Mouse (Mus musculus) layer of hippocampus, postnatal 10 days (tissue): ENCODE results near the gene Relb. TPM values are rescaled to one million over a fixed set of nuclear protein-coding genes. Genes with fewer than 3 reads are reported as not detected.
"Not testable (repeated sequence)": the region's sequence is repeated elsewhere in the genome, so short reads cannot be mapped to it uniquely, and the experiment has no call there.

Experiments
- DNase-seq, 2 experiments: peaks; one replicate each; pipeline ENCODE4 v3.0.0; 2021; ENCODE audit warnings: low spot score in 2 of 2
- total RNA-seq, 2 experiments: library from RNA; stranded (reverse); gene quantifications; 2 replicates each; pipeline ENCODE4 v1.2.3; 2021

The Relb gene
- total RNA-seq, 2 experiments from 2014 or later = 9.2 to 10.8 TPM

DNA sequence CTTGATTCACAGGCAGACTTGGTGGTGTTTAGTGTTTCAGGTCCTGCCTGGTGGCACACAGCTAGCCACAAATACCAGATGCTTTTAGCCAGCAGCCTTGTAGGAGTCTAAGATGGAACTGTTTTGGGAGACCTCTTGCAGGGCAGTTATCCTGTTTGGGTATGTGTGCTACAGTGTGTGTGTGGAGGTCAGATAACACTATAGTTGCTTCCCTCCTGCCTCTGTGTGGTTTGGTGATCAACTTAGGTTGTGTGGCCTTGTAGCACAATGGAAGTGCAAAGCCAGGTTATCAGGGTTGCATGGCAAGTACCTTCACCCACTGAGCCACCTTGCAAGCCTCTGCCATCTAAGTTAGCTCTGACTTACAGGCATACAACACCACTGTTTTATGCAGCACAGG is 3.5 kb upstream of the Relb start:
- no peak for DNase-seq

DNA sequence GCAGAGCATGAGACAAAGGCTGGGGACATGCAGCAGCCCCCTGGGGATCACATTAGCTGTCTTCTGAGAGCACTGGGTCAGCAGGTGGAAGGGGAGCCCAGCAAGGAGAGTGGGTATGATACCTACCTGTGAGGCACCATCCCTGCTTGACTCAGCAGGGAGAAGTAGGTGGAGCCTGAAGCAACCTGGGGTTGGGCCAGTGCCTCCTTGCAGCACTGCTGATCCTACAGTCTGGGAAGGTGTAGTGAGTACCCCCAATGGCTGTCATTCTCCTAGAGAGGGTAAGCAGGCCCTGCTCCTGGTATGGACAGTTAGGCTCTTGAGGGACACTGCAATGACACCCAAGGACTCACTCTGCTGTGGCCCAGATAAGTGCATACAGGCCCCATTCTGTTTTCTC is 3.0 kb upstream of the Relb start:
- DNase-seq = no peak

DNA sequence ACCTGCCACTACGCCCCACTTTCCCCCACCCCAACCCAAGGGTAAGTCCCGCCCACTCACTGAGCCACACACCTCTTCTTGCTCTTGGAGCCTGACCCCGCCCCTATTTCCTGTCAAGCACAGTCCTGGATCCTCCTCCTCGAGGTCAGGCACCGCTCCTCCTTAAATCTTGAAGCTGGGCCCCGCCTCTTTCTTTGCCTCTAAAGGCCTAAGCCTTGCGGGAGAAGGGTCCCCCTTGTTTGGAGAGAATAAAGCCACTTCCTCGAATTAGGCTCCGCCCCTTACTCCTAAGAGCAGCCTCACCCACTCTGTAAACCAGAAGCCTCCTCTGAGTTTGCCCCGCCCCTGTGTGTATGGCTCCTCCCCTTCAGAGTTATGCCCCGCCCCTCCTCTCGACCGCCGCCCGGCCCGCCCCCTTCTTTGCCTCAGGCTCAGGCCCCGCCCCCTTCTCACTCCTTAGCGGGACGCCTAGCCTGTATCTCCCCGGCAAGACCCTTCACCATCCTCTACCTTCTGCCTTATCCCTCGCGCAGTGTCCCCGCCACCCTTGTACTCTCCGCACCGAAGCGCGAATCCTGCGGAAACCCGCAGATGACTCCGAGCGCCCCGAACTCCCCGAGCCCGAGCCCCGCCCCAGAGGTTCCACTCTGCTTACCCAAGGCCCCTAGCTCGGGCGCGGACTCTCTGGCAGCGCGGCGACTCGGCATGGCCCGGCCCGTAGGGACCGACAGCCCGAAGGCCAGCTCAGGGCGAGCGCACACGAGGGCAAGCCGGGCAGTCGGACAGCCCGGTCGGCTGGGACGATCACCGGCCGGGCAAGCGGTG is 490 bp downstream of the Relb start:
- peak; percentile 90 to 93 for DNase-seq

DNA sequence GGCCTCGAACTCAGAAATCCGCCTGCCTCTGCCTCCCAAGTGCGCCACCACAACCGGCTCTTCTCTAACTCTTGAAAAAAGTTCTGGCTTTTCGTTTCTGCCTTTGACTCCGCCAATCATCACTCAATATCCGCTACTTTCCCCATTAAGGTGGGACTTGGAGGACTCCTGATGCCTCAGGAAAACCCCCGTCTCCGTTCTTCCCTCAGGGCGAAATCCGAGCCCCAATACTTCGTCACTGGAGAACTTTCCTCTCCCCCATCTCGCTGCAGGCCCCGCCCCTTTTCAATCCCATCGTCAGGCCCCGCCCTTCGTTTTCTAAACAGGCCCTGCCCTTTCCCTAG is 1.1 kb downstream of the Relb start:
- DNase-seq = no peak

DNA sequence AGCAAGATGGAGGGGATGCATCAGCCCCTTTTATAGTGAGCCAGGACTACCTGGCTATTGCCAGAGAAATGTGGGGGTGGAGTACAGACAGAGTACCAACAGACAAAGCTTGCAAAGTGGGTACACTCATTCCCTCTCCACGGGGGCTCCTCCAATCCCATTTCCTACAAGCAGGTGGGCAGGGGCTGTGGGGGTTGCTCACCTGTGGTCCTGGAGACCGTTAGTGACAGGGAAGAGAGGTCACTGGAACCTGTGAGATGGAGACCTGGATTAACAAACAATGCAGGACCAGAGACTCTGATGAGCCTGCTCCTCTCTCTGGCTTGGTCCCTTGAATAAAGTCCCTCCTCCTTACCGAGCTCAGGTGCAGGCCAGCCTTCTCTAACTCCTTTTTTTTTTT is 1.5 kb downstream of the Relb start:
- no peak for DNase-seq

DNA sequence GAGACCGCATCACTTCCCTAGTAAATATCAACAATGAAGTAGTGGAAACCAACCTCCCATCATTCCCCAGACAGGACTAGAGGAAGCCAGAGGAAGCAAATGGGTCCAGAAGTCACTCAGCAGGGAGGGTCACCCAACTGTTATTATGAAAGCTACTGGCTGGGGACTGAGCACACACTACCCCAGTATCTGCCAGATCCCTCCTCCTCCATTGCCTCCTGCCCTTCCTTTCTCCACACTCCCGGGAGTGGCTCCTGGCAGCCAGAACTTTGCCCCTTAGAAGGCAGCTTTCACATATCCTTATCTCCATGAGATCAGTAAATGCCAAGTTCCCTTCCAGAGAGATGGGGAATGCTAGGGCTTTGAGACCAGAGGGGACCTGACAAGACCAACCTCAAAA is 5.8 kb downstream of the Relb start:
- DNase-seq = no peak

DNA sequence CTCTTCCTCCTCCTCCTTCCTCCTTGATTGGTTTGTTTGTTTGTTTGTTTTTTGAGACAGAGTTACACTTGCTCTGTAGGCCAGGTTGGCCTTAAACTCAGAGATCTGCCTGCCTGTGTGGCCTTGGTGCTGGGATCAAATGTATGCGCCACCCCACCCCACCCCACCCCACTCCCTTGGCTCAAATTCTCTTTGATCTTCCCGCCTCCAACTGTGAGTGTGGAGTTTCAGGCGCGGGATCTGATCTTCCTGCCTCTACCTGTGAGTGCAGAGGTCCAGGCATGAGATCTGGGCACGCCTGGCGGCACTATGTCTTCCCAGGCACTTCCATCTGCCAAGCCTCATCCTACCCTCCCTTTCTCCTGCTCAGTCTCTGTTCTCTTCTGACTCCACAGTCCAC is 7.0 kb downstream of the Relb start:
- no peak for DNase-seq

DNA sequence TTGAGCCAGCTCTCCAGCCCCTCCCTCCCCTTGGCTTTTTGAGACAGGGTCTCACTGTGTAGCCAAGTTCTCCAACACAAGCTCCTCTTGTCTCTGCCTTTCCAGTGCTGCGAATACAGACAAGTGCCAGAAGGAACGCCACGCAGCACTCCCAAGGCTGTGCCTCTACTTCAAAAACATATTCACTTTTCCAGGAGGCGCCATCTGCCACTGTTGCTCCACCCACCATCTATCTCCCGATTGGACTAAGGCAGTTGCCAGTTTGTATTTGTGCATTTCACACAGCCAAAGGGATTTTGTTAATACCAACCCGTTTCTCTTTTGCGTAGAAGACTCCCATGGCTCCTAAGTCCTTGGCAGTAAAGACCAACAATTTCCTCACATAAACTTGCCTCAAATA is 8.4 kb downstream of the Relb start:
- DNase-seq = peak; percentile 41 to 50

DNA sequence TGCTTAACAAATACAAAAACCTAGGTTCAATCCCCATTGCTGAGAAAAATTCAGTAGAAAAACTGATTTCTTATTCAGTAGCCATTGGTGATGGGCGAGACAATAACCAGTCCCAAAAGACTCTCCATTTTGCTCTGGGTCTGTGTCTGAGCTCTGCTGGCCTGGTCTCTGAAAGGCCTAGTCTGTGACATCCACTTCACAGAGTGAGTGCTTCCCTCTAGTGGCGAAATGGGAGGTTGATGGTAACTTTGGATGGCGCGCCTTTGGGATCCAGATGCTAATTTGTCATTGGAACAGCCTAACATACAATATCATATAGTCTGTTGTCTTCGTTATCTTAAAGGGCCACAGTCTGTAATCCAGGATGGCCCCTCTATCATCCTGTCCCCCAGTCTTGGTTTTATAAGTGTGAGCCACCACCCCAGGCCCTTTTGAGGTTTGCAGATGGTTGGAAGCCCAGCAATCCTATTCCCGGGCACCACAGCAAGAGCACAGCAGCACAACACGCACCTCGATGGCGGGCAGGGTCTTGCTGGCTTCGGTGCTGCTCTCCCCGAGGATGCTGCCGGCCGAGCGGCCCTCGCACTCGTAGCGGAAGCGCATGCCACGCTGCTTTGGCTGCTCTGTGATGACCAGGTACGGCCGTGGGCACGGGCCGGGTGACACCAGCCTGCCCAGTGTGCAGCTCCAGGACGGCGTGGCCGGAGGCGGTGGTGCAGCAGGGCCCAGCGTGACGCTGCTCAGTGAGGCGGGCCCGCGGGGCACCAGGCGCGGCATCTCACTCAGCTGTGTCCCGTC is 10.0 kb downstream of the Relb start:
- DNase-seq = peak; percentile 77 to 79

DNA sequence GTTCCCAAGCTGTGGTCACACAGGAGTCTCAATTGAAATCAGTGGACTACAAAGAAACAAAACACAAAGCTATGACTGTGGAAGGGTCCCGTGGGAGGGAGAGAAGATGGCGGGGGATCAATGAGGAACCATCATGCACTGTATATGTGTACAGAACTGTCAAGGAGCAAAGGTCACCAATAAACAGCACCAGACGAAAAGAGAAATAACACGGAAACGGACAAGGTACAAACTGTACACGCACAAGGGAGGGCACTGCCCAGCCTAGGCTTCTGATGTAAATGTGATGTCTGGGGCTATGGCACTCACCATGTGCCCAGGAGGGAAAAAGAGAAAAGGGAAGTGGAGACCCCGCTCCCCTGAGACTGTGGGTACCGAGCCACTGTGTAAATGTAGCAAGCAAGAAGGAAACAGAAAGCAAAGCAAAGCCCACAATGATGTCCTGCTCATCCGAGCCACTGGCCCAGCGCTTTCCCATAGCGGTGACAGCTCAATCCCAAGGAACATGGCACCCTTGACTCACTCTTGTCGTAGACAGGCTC is 14.1 kb downstream of the Relb start:
- DNase-seq = no peak

DNA sequence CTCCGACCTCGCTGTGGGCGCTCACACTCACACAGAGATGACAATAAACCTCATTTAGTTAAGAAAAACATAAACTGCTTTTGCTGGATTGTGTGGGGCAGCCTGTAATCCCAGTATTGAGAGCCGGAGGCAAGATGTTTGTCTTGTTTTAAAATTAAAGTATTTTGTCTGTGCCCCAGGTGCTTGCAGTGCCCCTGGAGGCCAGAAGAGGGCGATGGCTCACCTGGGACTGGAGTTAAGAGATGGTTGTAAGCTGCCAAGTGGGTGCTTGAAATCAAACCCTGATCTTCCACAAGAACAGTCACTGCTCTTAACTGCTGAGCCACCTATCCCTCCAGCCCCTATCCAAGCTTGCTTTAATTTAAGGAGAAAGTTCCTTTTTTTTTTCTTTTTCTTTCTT is 18.3 kb downstream of the Relb start:
- no peak for DNase-seq

DNA sequence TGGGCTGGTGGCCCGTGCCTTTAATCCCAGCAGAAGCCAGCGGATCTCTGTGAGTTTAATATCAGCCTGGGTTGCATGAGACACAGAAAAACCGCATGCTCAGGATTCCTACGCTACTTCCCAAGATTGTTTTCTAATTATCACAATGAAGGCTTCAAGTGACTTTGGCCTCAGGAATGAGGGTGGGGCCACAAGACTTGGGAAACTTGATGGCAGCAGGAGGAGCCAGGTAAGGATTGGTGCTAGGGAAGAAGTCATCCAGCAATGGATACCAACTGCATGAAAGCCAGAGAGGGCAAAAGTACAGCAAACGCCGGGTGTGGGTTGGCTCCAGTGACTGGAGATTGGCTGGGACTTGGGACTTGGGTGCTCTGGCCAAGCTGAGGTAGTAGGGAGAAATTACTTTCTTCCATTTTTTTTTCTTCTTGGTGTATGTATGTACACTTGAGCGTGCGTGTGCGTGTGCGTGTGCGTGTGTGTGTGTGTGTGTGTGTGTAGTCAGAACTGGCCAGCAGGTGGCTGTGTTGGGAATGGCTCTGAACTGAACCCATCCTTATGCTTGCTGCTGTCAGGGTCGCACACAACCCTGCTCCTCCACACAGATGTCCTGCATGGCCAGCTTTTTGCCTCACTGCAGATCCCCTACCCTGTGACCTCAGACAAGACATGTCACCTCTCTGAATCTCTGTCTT is 19.5 kb downstream of the Relb start:
- DNase-seq = no peak

DNA sequence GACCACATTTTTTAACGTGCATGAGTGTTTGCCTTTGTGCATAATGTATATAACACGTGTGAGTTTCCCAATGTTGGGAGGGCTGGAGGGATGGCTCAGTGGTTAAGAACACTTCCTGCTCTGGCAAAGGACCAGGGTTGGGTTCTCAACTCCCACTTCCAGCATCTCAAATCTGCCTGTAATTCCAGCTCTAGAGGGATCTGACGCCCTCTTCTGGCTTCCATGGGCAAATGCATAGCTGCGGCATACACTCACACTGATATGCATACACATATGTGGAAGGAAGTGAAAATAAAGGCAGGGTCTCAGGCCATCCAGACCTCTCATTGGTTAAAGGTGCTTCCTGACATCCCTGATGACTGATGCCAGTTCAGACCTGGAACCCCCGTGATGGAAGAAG is 21.9 kb downstream of the Relb start:
- DNase-seq = no peak

DNA sequence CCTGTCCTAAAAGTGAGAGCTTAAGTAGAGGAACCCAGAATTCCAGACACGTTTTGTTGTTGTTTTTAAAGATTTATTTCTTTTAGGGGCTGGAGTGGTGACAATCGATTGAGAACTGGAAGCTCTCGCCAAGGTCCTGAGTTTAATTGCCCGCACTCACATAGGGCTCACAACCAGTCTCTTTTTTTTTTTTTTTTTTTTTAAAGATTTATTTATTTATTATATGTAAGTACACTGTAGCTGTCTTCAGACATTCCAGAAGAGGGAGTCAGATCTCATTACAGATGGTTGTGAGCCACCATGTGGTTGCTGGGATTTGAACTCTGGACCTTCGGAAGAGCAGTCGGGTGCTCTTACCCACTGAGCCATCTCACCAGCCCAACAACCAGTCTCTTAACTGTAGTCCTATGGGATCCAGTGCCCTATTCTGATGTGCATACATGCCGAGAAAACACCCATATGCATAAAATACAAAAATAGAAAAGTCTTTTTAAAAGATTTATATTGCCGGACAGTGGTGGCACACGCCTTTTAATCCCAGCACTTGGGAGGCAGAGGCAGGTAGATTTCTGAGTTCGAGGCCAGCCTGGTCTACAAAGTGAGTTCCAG is 24.5 kb downstream of the Relb start:
- not testable (repeated sequence) for DNase-seq

DNA sequence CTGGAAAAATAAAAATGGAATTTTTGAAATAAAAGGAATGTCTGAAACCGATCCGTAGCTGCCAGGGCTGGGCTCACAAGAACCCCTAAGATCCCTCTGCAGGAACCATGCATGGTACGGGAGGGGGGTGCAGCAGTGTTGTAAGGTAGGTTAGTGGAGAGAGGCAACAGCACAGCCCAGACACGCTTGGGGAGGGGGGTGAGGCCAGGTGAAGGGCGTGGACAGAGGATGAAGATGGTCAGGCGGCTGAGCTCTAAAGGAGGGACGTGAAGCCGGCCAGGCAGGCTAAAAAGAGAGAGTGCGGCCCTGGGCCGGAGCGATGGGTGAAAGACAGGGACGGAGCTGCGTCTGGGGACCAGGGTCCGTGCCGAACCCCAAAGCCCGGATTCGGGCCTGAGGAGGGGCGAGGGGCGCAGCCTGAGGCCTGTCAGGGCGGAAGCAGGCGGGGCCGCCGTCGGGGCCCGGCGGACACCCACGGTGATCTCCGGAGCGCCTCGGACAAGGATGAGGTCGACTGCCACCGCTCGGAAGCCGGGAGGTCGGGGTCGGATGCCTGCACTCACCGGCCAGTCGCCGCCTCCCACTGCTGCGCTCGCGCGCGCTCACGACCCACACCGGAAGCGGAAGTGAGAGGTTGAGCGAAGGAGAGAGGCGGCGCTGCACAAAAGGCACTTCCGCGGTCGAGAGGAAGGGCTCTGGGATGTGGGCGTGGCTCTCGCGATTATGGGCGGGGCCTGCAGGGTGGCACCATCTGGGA is 25.2 kb downstream of the Relb start, which contains the start of gene Clasrp:
Gene Clasrp (minus strand): TSS at position 638 of the 757 bp plus-strand sequence.
- DNase-seq = peak; percentile 96

DNA sequence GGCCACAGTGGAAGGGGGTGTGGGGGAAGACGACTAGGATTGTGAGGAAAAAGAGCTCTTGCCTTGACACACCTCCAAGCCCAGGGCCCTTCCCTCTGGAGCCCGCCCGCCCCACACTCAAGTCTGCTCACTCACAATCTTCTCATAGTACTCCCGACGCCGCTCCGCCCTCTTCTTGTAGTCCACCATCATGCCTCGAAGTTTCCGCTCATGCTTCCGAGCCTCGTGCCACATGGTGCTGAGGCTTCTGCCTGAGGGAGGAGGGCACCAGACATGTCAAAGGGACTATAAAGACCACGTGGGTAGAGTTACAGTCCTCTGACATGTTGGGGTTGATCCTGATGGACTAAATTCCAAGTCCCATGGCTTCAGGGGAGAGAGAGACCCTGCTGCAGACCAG is 26.2 kb downstream of the Relb start:
- DNase-seq = no peak

DNA sequence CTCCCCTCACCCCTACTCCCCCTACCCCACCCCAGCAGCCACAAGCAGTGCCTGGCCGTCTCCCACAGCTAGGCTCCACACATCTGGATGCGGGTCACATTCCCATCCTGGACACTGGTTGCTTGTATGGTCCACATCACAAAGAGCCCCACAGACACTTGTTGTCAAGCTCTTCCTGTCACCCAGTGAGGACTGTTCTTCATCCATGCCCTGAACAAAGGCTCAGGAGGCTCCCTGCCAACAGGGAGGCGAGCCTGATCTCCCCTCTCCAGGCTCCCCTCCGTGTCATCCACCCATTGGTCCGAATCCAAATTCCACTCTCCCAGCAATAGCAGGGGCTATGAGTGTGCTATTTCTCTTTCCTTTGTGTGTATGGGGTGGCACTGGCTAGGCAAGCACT is 28.7 kb downstream of the Relb start:
- DNase-seq = peak; percentile 39 to 58

DNA sequence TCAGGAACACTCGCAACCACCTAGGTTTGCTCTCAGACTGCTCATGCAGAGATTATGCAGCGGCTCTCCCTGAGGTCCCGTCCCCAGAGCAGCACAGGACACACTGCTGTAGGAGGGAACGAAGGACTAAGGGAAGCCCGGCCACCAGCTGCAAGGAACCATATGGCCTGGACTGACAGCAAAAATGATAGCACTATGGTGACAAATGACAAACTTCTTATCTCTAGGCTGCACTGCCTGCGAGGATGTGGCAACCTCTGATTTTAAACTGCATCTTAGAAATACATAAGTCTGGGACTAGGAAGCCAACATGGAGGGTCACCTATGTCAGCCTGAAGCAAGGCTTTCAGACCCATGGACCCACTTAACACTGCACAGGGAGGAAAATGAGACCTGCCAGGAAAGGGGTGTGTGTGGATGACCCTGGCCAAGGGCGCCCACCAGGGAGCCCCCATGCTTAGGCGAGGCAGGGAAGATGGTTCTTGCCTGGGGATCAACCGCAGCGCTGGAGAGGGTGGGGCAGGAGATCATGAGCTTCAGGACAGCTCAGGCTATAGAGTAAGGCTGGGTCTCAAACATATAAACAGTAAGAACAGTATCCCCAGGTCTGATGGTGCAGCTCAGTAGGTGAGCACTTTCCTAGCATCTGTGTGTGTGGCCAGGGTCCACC is 36.0 kb downstream of the Relb start:
- DNase-seq = no peak

DNA sequence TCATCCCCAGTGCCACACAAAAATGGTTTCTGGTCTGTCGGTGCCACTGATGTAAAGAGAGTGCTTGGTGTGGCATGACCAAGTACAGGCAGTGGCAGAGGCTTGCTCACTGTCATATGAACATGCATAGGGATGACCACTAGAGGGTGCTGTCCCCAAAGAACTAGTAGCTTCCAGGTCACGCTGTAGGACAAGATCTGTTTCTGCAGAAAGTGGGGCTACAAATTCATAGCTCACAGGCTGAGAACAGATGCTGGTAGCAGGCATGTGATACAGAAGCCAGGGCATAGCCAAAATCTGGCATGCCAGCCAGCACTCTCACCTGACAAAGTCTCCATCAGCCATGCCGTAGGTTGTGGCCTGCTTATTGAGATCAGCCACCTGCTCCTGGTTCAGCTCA is 39.3 kb downstream of the Relb start:
- DNase-seq = peak; percentile 74 to 80

DNA sequence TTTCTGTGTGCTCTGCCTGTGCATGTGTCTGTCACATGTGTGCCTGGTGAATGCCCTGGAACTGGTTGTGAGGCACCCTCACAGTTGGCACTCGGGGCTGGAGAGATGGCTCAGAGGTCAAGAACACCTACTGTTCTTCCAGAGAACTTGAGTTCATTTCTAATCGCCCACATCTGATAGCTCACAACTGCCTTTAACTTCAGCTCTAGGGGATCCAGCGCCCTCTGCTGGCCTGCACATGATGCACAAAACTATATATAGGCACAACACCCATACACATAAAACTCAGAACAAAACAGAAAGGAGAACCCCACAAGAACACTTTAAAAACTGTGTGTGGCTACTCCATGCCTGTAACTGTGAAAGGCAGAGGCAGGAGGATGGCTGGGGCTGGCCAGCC is 40.0 kb downstream of the Relb start:
- peak; percentile 61 to 68 for DNase-seq
